Mouse (Mus musculus): ENCODE measurements at regions not wholly inside any gene's neighbourhood (a gene's known extent, or its start where the extent isn't known, plus 50 kb on each side); places are given as distances from the start of the nearest gene placed in this dataset.

GRCm38 (mm10) chr3:48587341-48587740 lies 1169.8 kb downstream of the Pcdh18 start:
- no peak for TF ChIP-seq CTCF (IDR thresholded peaks at IDR 0.05; ENCODE audit: low read depth, low read length)
- TF ChIP-seq POLR2A (IDR thresholded peaks at IDR 0.05; ENCODE audit: extremely low read depth, insufficient read depth, low read length), result no peak

Measured in liver, adult 2 months (tissue).